Mouse (Mus musculus): Measurements from ENCODE around the gene Dnmt1. TPM values are rescaled to one million over a fixed set of nuclear protein-coding genes. Genes with fewer than 3 reads are reported as not detected.

Gene Dnmt1
- polyA plus RNA-seq, 1 experiment from 2014 or later, result 56.1 TPM

GRCm38 (mm10) chr9:20987953-20988352 is 28.3 kb upstream of the Dnmt1 start:
- Histone ChIP-seq H3K4me3 (ENCODE audit: inconsistent target) (no peak overlapping the region), H3K79me2 (ENCODE audit: inconsistent target) (no peaks in the 10 kb centered on the region), H3K36me3 (ENCODE audit: inconsistent target) (no peaks in the 10 kb centered on the region), H3K27ac (no peak overlapping the region)
- WGBS (ENCODE audit: missing documents), result 79% methylated on average over 7 of the region's 7 CpGs

GRCm38 (mm10) chr9:20986952-20987686 is 27.4 kb upstream of the Dnmt1 start:
- H3K27ac ChIP-seq, result no peak overlapping the region
- no peaks in the 10 kb centered on the region for H3K79me2 ChIP-seq (ENCODE audit: inconsistent target)
- no peak overlapping the region for H3K4me3 ChIP-seq (ENCODE audit: inconsistent target)
- 92% methylated on average over 13 of the region's 15 CpGs for WGBS (ENCODE audit: missing documents)
- H3K36me3 ChIP-seq (ENCODE audit: inconsistent target), result no peaks in the 10 kb centered on the region

GRCm38 (mm10) chr9:20983169-20983568 is 23.5 kb upstream of the Dnmt1 start:
- Histone ChIP-seq H3K4me3 (ENCODE audit: inconsistent target) (no peak overlapping the region), H3K36me3 (ENCODE audit: inconsistent target) (no peaks in the 10 kb centered on the region), H3K79me2 (ENCODE audit: inconsistent target) (no peaks in the 10 kb centered on the region), H3K27ac (no peak overlapping the region)
- WGBS (ENCODE audit: missing documents), result 65% methylated on average over 5 of the region's 5 CpGs

- H3K79me2 ChIP-seq (ENCODE audit: inconsistent target), result no peaks in the 10 kb centered on the region
- H3K27ac ChIP-seq, result no peak overlapping the region
- 100% methylated on average over 2 of the region's 3 CpGs for WGBS (ENCODE audit: missing documents)
- no peaks in the 10 kb centered on the region for H3K36me3 ChIP-seq (ENCODE audit: inconsistent target)
- H3K4me3 ChIP-seq (ENCODE audit: inconsistent target), result no peak overlapping the region
Measured at GRCm38 (mm10) chr9:20982171-20982570, 22.5 kb upstream of the Dnmt1 start.

GRCm38 (mm10) chr9:20979769-20980168 is 20.1 kb upstream of the Dnmt1 start:
- Histone ChIP-seq H3K27ac (peak overlapping the region; percentile 90), H3K79me2 (ENCODE audit: inconsistent target) (peaks cover 16% of the 10 kb centered on the region), H3K36me3 (ENCODE audit: inconsistent target) (no peaks in the 10 kb centered on the region), H3K4me3 (ENCODE audit: inconsistent target) (no peak overlapping the region)
- 30% methylated on average over 7 of the region's 7 CpGs for WGBS (ENCODE audit: missing documents)

- Histone ChIP-seq H3K79me2 (ENCODE audit: inconsistent target) (peaks cover 21% of the 10 kb centered on the region), H3K4me3 (ENCODE audit: inconsistent target) (no peak overlapping the region), H3K27ac (peak overlapping the region; percentile 90), H3K36me3 (ENCODE audit: inconsistent target) (no peaks in the 10 kb centered on the region)
- 84% methylated on average over 5 of the region's 5 CpGs for WGBS (ENCODE audit: missing documents)
Measured at GRCm38 (mm10) chr9:20979181-20979580, 19.5 kb upstream of the Dnmt1 start.

GRCm38 (mm10) chr9:20978409-20979095 is 18.9 kb upstream of the Dnmt1 start:
- H3K4me3 ChIP-seq (ENCODE audit: inconsistent target), result no peak overlapping the region
- H3K36me3 ChIP-seq (ENCODE audit: inconsistent target), result no peaks in the 10 kb centered on the region
- peaks cover 28% of the 10 kb centered on the region for H3K79me2 ChIP-seq (ENCODE audit: inconsistent target)
- peak overlapping the region; percentile 90 for H3K27ac ChIP-seq
- 70% methylated on average over 10 of the region's 10 CpGs for WGBS (ENCODE audit: missing documents)

- peak overlapping the region; percentile 98; the same call in 1 of the 2 replicates for H3K4me3 ChIP-seq (ENCODE audit: inconsistent target)
- WGBS (ENCODE audit: missing documents), result 9% methylated on average over 4 of the region's 4 CpGs
- peak overlapping the region; percentile 90 for H3K27ac ChIP-seq
- H3K79me2 ChIP-seq (ENCODE audit: inconsistent target), result peaks cover 42% of the 10 kb centered on the region
- H3K36me3 ChIP-seq (ENCODE audit: inconsistent target), result peaks cover 6% of the 10 kb centered on the region; the same call in 1 of the 2 replicates
Measured at GRCm38 (mm10) chr9:20976961-20977689, 17.4 kb upstream of the Dnmt1 start.

- H3K79me2 ChIP-seq (ENCODE audit: inconsistent target), result peaks cover 49% of the 10 kb centered on the region
- peak within 1 kb of the TSS; percentile 90 for H3K27ac ChIP-seq
- under 1% methylated on average over 47 of the region's 47 CpGs for WGBS (ENCODE audit: missing documents)
Measured at GRCm38 (mm10) chr9:20976216-20976960, 16.7 kb upstream of the Dnmt1 start, which contains the start of gene S1pr2. S1pr2 (minus strand) TSS chr9:20976781.

GRCm38 (mm10) chr9:20975431-20976215 is 15.9 kb upstream of the Dnmt1 start:
- H3K4me3 ChIP-seq (ENCODE audit: inconsistent target), result peak overlapping the region; percentile 98
- peaks cover 57% of the 10 kb centered on the region for H3K79me2 ChIP-seq (ENCODE audit: inconsistent target)
- H3K27ac ChIP-seq, result peak overlapping the region; percentile 90
- 9% methylated on average over 44 of the region's 45 CpGs for WGBS (ENCODE audit: missing documents)
- peaks cover 19% of the 10 kb centered on the region for H3K36me3 ChIP-seq (ENCODE audit: inconsistent target)

More at GRCm38 (mm10) chr9:20976216-20976960, 16.7 kb upstream of the Dnmt1 start, which contains the start of gene S1pr2:
- Histone ChIP-seq H3K4me3 (ENCODE audit: inconsistent target) (peak within 1 kb of the TSS; percentile 98), H3K36me3 (ENCODE audit: inconsistent target) (peaks cover 12% of the 10 kb centered on the region; the same call in 1 of the 2 replicates)

- WGBS (ENCODE audit: missing documents), result 0% methylated on average over 3 of the region's 6 CpGs
- Histone ChIP-seq H3K27ac (peak overlapping the region; percentile 90), H3K4me3 (ENCODE audit: inconsistent target) (peak overlapping the region; percentile 98; the same call in 1 of the 2 replicates), H3K79me2 (ENCODE audit: inconsistent target) (peaks cover 76% of the 10 kb centered on the region), H3K36me3 (ENCODE audit: inconsistent target) (peaks cover 33% of the 10 kb centered on the region)
Measured at GRCm38 (mm10) chr9:20973682-20974075, 14.0 kb upstream of the Dnmt1 start.

GRCm38 (mm10) chr9:20973001-20973681 is 13.5 kb upstream of the Dnmt1 start:
- WGBS (ENCODE audit: missing documents), result 90% methylated on average over 4 of the region's 4 CpGs
- Histone ChIP-seq H3K27ac (peak overlapping the region; percentile 90), H3K36me3 (ENCODE audit: inconsistent target) (peaks cover 38% of the 10 kb centered on the region), H3K79me2 (ENCODE audit: inconsistent target) (peaks cover 82% of the 10 kb centered on the region), H3K4me3 (ENCODE audit: inconsistent target) (peak overlapping the region; percentile 98; the same call in 1 of the 2 replicates)

Measured in macrophage (primary cell).